Mouse (Mus musculus) ovary, postnatal 10 days (tissue): ENCODE results near the gene 1700014D04Rik.
"Not testable (repeated sequence)": the region's sequence is repeated elsewhere in the genome, so short reads cannot be mapped to it uniquely, and the experiment has no call there.

Experiments used
- DNase-seq: peaks from one replicate; pipeline ENCODE4 v3.0.0; 2022; ENCODE audit warnings: low spot score

The 1700014D04Rik gene

GRCm38 (mm10) chr13:59735190-59735589 lies 11.4 kb downstream of the 1700014D04Rik start:
- DNase-seq: no peak

- not testable (repeated sequence) for DNase-seq
Observed at GRCm38 (mm10) chr13:59734347-59734746, 12.2 kb downstream of the 1700014D04Rik start.

- DNase-seq: no peak
Observed at GRCm38 (mm10) chr13:59733936-59734335, 12.6 kb downstream of the 1700014D04Rik start.

- no peak for DNase-seq
Observed at GRCm38 (mm10) chr13:59731652-59732051, 14.9 kb downstream of the 1700014D04Rik start, which contains the start of gene Spata31d1d. Spata31d1d (minus strand) TSS chr13:59731752.

GRCm38 (mm10) chr13:59728378-59729093 lies 18.0 kb downstream of the 1700014D04Rik start:
- peak; percentile 53 for DNase-seq

- DNase-seq: no peak
Observed at GRCm38 (mm10) chr13:59726139-59726867, 20.2 kb downstream of the 1700014D04Rik start.

GRCm38 (mm10) chr13:59722089-59722488 lies 24.5 kb downstream of the 1700014D04Rik start:
- DNase-seq: not testable (repeated sequence)

GRCm38 (mm10) chr13:59719475-59719874 lies 27.1 kb downstream of the 1700014D04Rik start:
- DNase-seq: no peak

- DNase-seq: not testable (repeated sequence)
Observed at GRCm38 (mm10) chr13:59718857-59719440, 27.6 kb downstream of the 1700014D04Rik start.

- DNase-seq: no peak
Observed at GRCm38 (mm10) chr13:59713710-59714109, 32.8 kb downstream of the 1700014D04Rik start.

GRCm38 (mm10) chr13:59711984-59712383 lies 34.6 kb downstream of the 1700014D04Rik start, which contains the start of gene Spata31d1b:
Spata31d1b (plus strand) TSS chr13:59712284.
- not testable (repeated sequence) for DNase-seq

- no peak for DNase-seq
Observed at GRCm38 (mm10) chr13:59710230-59710629, 36.3 kb downstream of the 1700014D04Rik start, which contains the start of gene Spata31d1a. Spata31d1a (minus strand) TSS chr13:59710330.

GRCm38 (mm10) chr13:59704562-59704961 lies 42.0 kb downstream of the 1700014D04Rik start:
- DNase-seq: no peak

- DNase-seq: no peak
Observed at GRCm38 (mm10) chr13:59703514-59703913, 43.0 kb downstream of the 1700014D04Rik start.

GRCm38 (mm10) chr13:59700137-59700536 lies 46.4 kb downstream of the 1700014D04Rik start:
- DNase-seq: not testable (repeated sequence)

GRCm38 (mm10) chr13:59699131-59699530 lies 47.4 kb downstream of the 1700014D04Rik start:
- no peak for DNase-seq

- no peak for DNase-seq
Observed at GRCm38 (mm10) chr13:59695781-59696180, 50.8 kb downstream of the 1700014D04Rik start.

- DNase-seq: no peak
Observed at GRCm38 (mm10) chr13:59694008-59694407, 52.5 kb downstream of the 1700014D04Rik start, which contains the start of gene 4921517D22Rik. 4921517D22Rik (minus strand) TSS chr13:59694108.

- no peak for DNase-seq
Observed at GRCm38 (mm10) chr13:59691478-59691877, 55.1 kb downstream of the 1700014D04Rik start.
